Comparison of ENCODE assay signal across 11 mouse cellular contexts in genomic region chr17:46063974-46064312, GRCm38 (mm10). TPM values are rescaled to one million over a fixed set of nuclear protein-coding genes. Genes with fewer than 3 reads are reported as not detected.
DNase-seq lines count a peak whose midpoint lies in the region; ATAC-seq and TF ChIP-seq lines count a peak whose summit lies in the region.
"Had no signal": no experiment of that assay in that cellular context is flagged by ENCODE, and none has a peak within 500 bp of the region (broad histone marks: within the 10 kb centered on the region; RNA-seq: fewer than 3 reads in every experiment).

No protein-coding gene starts in this region.

- no peaks in the 10 kb centered on the region for H3K36me3 ChIP-seq in forebrain, embryonic 12.5 days (replicated peaks)
- H3K36me3 ChIP-seq in forebrain, embryonic 16.5 days (ENCODE audit: control insufficient read depth, insufficient read depth), result no peaks in the 10 kb centered on the region
- H3K36me3 ChIP-seq in intestine, embryonic 14.5 days (ENCODE audit: control insufficient read depth, insufficient read depth, low read length), result no peaks in the 10 kb centered on the region
- no peaks in the 10 kb centered on the region for H3K36me3 ChIP-seq in intestine, postnatal 0 days (ENCODE audit: control insufficient read depth, insufficient read depth)
- H3K36me3 ChIP-seq in midbrain, embryonic 12.5 days, result no peaks in the 10 kb centered on the region
- H3K36me3 ChIP-seq in midbrain, embryonic 11.5 days (ENCODE audit: control insufficient read depth, insufficient read depth, low read length), result no peaks in the 10 kb centered on the region
- H3K36me3 ChIP-seq in limb, embryonic 12.5 days, result no peaks in the 10 kb centered on the region
- H3K36me3 ChIP-seq: liver, embryonic 13.5 days had no signal

- DNase-seq in intestine, embryonic 14.5 days (ENCODE audit: low spot score), result no peak
- no peak for DNase-seq in midbrain, embryonic 11.5 days (ENCODE audit: low spot score, missing footprints)
- DNase-seq in adrenal gland, adult (ENCODE audit: inconsistent age in 2 of 2, low spot score in 1 of 2), result no peak
- DNase-seq: cerebellum, adult 9-10 months; liver, embryonic 13.5 days; thymus, postnatal 4 days had no signal

- WGBS in forebrain, embryonic 12.5 days, result 49% methylated on average over 6 of the region's 6 CpGs
- 28% methylated on average over 6 of the region's 6 CpGs for WGBS in forebrain, embryonic 16.5 days
- 45% methylated on average over 6 of the region's 6 CpGs for WGBS in intestine, embryonic 14.5 days
- 53% methylated on average over 6 of the region's 6 CpGs for WGBS in intestine, postnatal 0 days
- 57% methylated on average over 6 of the region's 6 CpGs for WGBS in midbrain, embryonic 12.5 days
- 65% methylated on average over 6 of the region's 6 CpGs for WGBS in midbrain, embryonic 11.5 days
- WGBS in limb, embryonic 12.5 days, result 61% methylated on average over 6 of the region's 6 CpGs

- H3K4me3 ChIP-seq in forebrain, embryonic 12.5 days (replicated peaks), result no peak overlapping the region
- no peak overlapping the region for H3K4me3 ChIP-seq in forebrain, embryonic 16.5 days (replicated peaks; ENCODE audit: low read length)
- no peak overlapping the region for H3K4me3 ChIP-seq in intestine, embryonic 14.5 days (ENCODE audit: low read depth, low read length)
- no peak overlapping the region for H3K4me3 ChIP-seq in intestine, postnatal 0 days (ENCODE audit: low read depth, low read length)
- H3K4me3 ChIP-seq in midbrain, embryonic 12.5 days, result no peak overlapping the region
- H3K4me3 ChIP-seq in midbrain, embryonic 11.5 days (ENCODE audit: low read depth, low read length), result no peak overlapping the region
- no peak overlapping the region for H3K4me3 ChIP-seq in limb, embryonic 12.5 days (replicated peaks)
- H3K4me3 ChIP-seq: liver, embryonic 13.5 days had no signal

- H3K27ac ChIP-seq in forebrain, embryonic 12.5 days, result peak overlapping the region; percentile 63; the same call in 1 of the 2 replicates
- H3K27ac ChIP-seq in forebrain, embryonic 16.5 days (ENCODE audit: low read length), result no peak overlapping the region
- H3K27ac ChIP-seq in intestine, embryonic 14.5 days (ENCODE audit: low read depth), result no peak overlapping the region; the same call in 1 of the 2 replicates
- H3K27ac ChIP-seq in intestine, postnatal 0 days (ENCODE audit: low read depth, low read length), result no peak overlapping the region
- 0 out of 2 replicates have a peak overlapping the region, but pooled peaks have one; percentile 1 for H3K27ac ChIP-seq in midbrain, embryonic 12.5 days (replicated peaks)
- H3K27ac ChIP-seq in midbrain, embryonic 11.5 days (ENCODE audit: low read depth, low read length), result no peak overlapping the region
- peak overlapping the region; percentile 82 for H3K27ac ChIP-seq in limb, embryonic 12.5 days
- H3K27ac ChIP-seq: liver, embryonic 13.5 days had no signal

- H3K9ac ChIP-seq in forebrain, embryonic 12.5 days, result no peak overlapping the region
- H3K9ac ChIP-seq in forebrain, embryonic 16.5 days (replicated peaks; ENCODE audit: low read depth, low read length), result no peak overlapping the region
- H3K9ac ChIP-seq in intestine, embryonic 14.5 days (ENCODE audit: low read length), result no peak overlapping the region
- no peak overlapping the region for H3K9ac ChIP-seq in intestine, postnatal 0 days (ENCODE audit: low read depth, low read length)
- no peak overlapping the region for H3K9ac ChIP-seq in midbrain, embryonic 12.5 days (replicated peaks)
- no peak overlapping the region for H3K9ac ChIP-seq in midbrain, embryonic 11.5 days (ENCODE audit: low read length)
- H3K9ac ChIP-seq in limb, embryonic 12.5 days (replicated peaks), result no peak overlapping the region
- H3K9ac ChIP-seq: liver, embryonic 13.5 days had no signal

- H3K9me3 ChIP-seq in forebrain, embryonic 12.5 days, result no peaks in the 10 kb centered on the region
- no peaks in the 10 kb centered on the region for H3K9me3 ChIP-seq in forebrain, embryonic 16.5 days (ENCODE audit: control insufficient read depth, low read length)
- no peaks in the 10 kb centered on the region for H3K9me3 ChIP-seq in intestine, embryonic 14.5 days (ENCODE audit: control insufficient read depth, low read length)
- no peaks in the 10 kb centered on the region for H3K9me3 ChIP-seq in intestine, postnatal 0 days (ENCODE audit: control insufficient read depth)
- no peaks in the 10 kb centered on the region for H3K9me3 ChIP-seq in midbrain, embryonic 12.5 days
- no peaks in the 10 kb centered on the region for H3K9me3 ChIP-seq in midbrain, embryonic 11.5 days (ENCODE audit: control insufficient read depth, low read length)
- H3K9me3 ChIP-seq in limb, embryonic 12.5 days, result no peaks in the 10 kb centered on the region
- H3K9me3 ChIP-seq: liver, embryonic 13.5 days had no signal

- H3K27me3 ChIP-seq in forebrain, embryonic 12.5 days, result no peaks in the 10 kb centered on the region
- H3K27me3 ChIP-seq in forebrain, embryonic 16.5 days (replicated peaks; ENCODE audit: control insufficient read depth, insufficient read depth, low read length), result no peaks in the 10 kb centered on the region
- H3K27me3 ChIP-seq in intestine, embryonic 14.5 days (replicated peaks; ENCODE audit: control insufficient read depth, insufficient read depth, low read length), result no peaks in the 10 kb centered on the region
- no peaks in the 10 kb centered on the region for H3K27me3 ChIP-seq in intestine, postnatal 0 days (replicated peaks; ENCODE audit: control insufficient read depth, insufficient read depth, low read length)
- H3K27me3 ChIP-seq in midbrain, embryonic 12.5 days, result no peaks in the 10 kb centered on the region
- no peaks in the 10 kb centered on the region for H3K27me3 ChIP-seq in midbrain, embryonic 11.5 days (ENCODE audit: control insufficient read depth, insufficient read depth, low read length)
- H3K27me3 ChIP-seq in limb, embryonic 12.5 days, result no peaks in the 10 kb centered on the region

- no peak for ATAC-seq in forebrain, embryonic 12.5 days (ENCODE audit: low FRiP score)
- no peak for ATAC-seq in forebrain, embryonic 16.5 days
- ATAC-seq in intestine, embryonic 14.5 days (replicated peaks; ENCODE audit: low FRiP score, low TSS enrichment, low read depth), result no peak
- ATAC-seq in intestine, postnatal 0 days, result no peak
- ATAC-seq in midbrain, embryonic 12.5 days (ENCODE audit: low FRiP score, low read depth), result no peak
- no peak for ATAC-seq in midbrain, embryonic 11.5 days (ENCODE audit: low FRiP score)
- 0 out of 2 replicates have a peak, but pooled peaks have one; percentile 4 for ATAC-seq in limb, embryonic 12.5 days (ENCODE audit: insufficient number of reproducible peaks, insufficient read depth, low FRiP score, low TSS enrichment, low read depth)

- peak overlapping the region; percentile 28; the same call in 1 of the 2 replicates for H3K4me2 ChIP-seq in forebrain, embryonic 12.5 days
- no peak overlapping the region for H3K4me2 ChIP-seq in forebrain, embryonic 16.5 days (ENCODE audit: low read length)
- H3K4me2 ChIP-seq in intestine, embryonic 14.5 days (ENCODE audit: low read length), result peak overlapping the region; percentile 18
- H3K4me2 ChIP-seq in intestine, postnatal 0 days (replicated peaks; ENCODE audit: low read depth), result no peak overlapping the region
- no peak overlapping the region for H3K4me2 ChIP-seq in midbrain, embryonic 12.5 days (replicated peaks)
- H3K4me2 ChIP-seq in midbrain, embryonic 11.5 days, result no peak overlapping the region
- H3K4me2 ChIP-seq in limb, embryonic 12.5 days, result peak overlapping the region; percentile 33; the same call in 1 of the 2 replicates
- H3K4me2 ChIP-seq: liver, embryonic 13.5 days had no signal

- H3K4me1 ChIP-seq in forebrain, embryonic 12.5 days, result peaks cover 15% of the 10 kb centered on the region
- H3K4me1 ChIP-seq in forebrain, embryonic 16.5 days (replicated peaks; ENCODE audit: control insufficient read depth, insufficient read depth, low read length), result peaks cover 8% of the 10 kb centered on the region
- peaks cover 13% of the 10 kb centered on the region for H3K4me1 ChIP-seq in intestine, embryonic 14.5 days (replicated peaks; ENCODE audit: control insufficient read depth, insufficient read depth, low read length)
- no peaks in the 10 kb centered on the region for H3K4me1 ChIP-seq in intestine, postnatal 0 days (replicated peaks; ENCODE audit: control insufficient read depth, insufficient read depth, low read length)
- peaks cover 13% of the 10 kb centered on the region for H3K4me1 ChIP-seq in midbrain, embryonic 12.5 days
- peaks cover 9% of the 10 kb centered on the region; the same call in 1 of the 2 replicates for H3K4me1 ChIP-seq in midbrain, embryonic 11.5 days (ENCODE audit: control insufficient read depth, insufficient read depth, low read length)
- H3K4me1 ChIP-seq in limb, embryonic 12.5 days (replicated peaks), result peaks cover 25% of the 10 kb centered on the region

- no peak for TF ChIP-seq CTCF in intestine, postnatal 0 days (IDR thresholded peaks at IDR 0.05; ENCODE audit: low read depth)

RNA-seq across cellular contexts. Expression of gene Vegfa, which starts 31.8 kb away (rescaled TPM):
- 4.1 TPM in 2 replicates for polyA plus RNA-seq in forebrain, embryonic 12.5 days (2016; fragmentation: Nextera tagmentation; extraction: Ambion mirVana)
- polyA plus RNA-seq in forebrain, embryonic 16.5 days (2015; fragmentation: Nextera tagmentation; extraction: Ambion mirVana), result 2.5 and 3.3 TPM in 2 replicates
- 5.2 and 6.5 TPM in 2 replicates for polyA plus RNA-seq in intestine, embryonic 14.5 days (2014; fragmentation: Nextera tagmentation; extraction: Ambion mirVana)
- 5.9 and 8.2 TPM in 2 replicates for polyA plus RNA-seq in intestine, postnatal 0 days (2015; fragmentation: Nextera tagmentation; extraction: Ambion mirVana)
- polyA plus RNA-seq in midbrain, embryonic 12.5 days (2016; fragmentation: Nextera tagmentation; extraction: Ambion mirVana), result 3.4 and 4.0 TPM in 2 replicates
- polyA plus RNA-seq in midbrain, embryonic 11.5 days (2014; fragmentation: Nextera tagmentation; extraction: Ambion mirVana), result 2.2 and 2.9 TPM in 2 replicates
- polyA plus RNA-seq in limb, embryonic 12.5 days (2016; fragmentation: Nextera tagmentation; extraction: Ambion mirVana), result 6.2 TPM in 2 replicates

RNA-seq across cellular contexts. Expression of gene Mrps18a, which starts 46.8 kb away (rescaled TPM):
- polyA plus RNA-seq in forebrain, embryonic 12.5 days (2016; fragmentation: Nextera tagmentation; extraction: Ambion mirVana), result 117 and 121 TPM in 2 replicates
- 125 and 137 TPM in 2 replicates for polyA plus RNA-seq in forebrain, embryonic 16.5 days (2015; fragmentation: Nextera tagmentation; extraction: Ambion mirVana)
- 144 and 150 TPM in 2 replicates for polyA plus RNA-seq in intestine, embryonic 14.5 days (2014; fragmentation: Nextera tagmentation; extraction: Ambion mirVana)
- 121 TPM in 2 replicates for polyA plus RNA-seq in intestine, postnatal 0 days (2015; fragmentation: Nextera tagmentation; extraction: Ambion mirVana)
- 123 and 124 TPM in 2 replicates for polyA plus RNA-seq in midbrain, embryonic 12.5 days (2016; fragmentation: Nextera tagmentation; extraction: Ambion mirVana)
- polyA plus RNA-seq in midbrain, embryonic 11.5 days (2014; fragmentation: Nextera tagmentation; extraction: Ambion mirVana), result 119 and 132 TPM in 2 replicates
- polyA plus RNA-seq in limb, embryonic 12.5 days (2016; fragmentation: Nextera tagmentation; extraction: Ambion mirVana), result 143 and 144 TPM in 2 replicates

Comparison
In these comparisons a context has a peak if more than half of its experiments do, and no peak if none do; other contexts are left out.
1. H3K27ac ChIP-seq: peak in forebrain, embryonic 12.5 days (single experiment), midbrain, embryonic 12.5 days (single experiment) and limb, embryonic 12.5 days (single experiment); none in forebrain, embryonic 16.5 days (single experiment), intestine, embryonic 14.5 days (single experiment), intestine, postnatal 0 days (single experiment) and midbrain, embryonic 11.5 days (single experiment).
2. H3K4me2 ChIP-seq: peak in forebrain, embryonic 12.5 days (single experiment), intestine, embryonic 14.5 days (single experiment) and limb, embryonic 12.5 days (single experiment); none in forebrain, embryonic 16.5 days (single experiment), intestine, postnatal 0 days (single experiment), midbrain, embryonic 12.5 days (single experiment) and midbrain, embryonic 11.5 days (single experiment).